Mouse (Mus musculus) right cerebral cortex, postnatal 36 days (tissue): Measurements from ENCODE around the gene Speg.

ENCODE experiments used
- DNase-seq, 2 experiments: peaks; one replicate each; pipeline ENCODE4 v3.0.0; 2022; ENCODE audit warnings: low spot score in 2 of 2, mixed read lengths in 1 of 2

Speg gene

GRCm38 (mm10) chr1:75393846-75394245 lies 18.7 kb downstream of the Speg start:
- no peak for DNase-seq

- no peak for DNase-seq
Measured at GRCm38 (mm10) chr1:75398761-75399402, 23.8 kb downstream of the Speg start.

- DNase-seq, result no peak
Measured at GRCm38 (mm10) chr1:75399755-75400492, 24.8 kb downstream of the Speg start.

GRCm38 (mm10) chr1:75400493-75401115 lies 25.5 kb downstream of the Speg start:
- no peak for DNase-seq

- DNase-seq, result no peak
Measured at GRCm38 (mm10) chr1:75405547-75405946, 30.4 kb downstream of the Speg start.

- no peak for DNase-seq
Measured at GRCm38 (mm10) chr1:75406173-75406572, 31.1 kb downstream of the Speg start.

GRCm38 (mm10) chr1:75407056-75407455 lies 32.0 kb downstream of the Speg start:
- DNase-seq, result no peak

GRCm38 (mm10) chr1:75408210-75408609 lies 33.1 kb downstream of the Speg start:
- DNase-seq, result no peak

GRCm38 (mm10) chr1:75409950-75410349 lies 34.9 kb downstream of the Speg start:
- DNase-seq, result no peak

- DNase-seq, result no peak
Measured at GRCm38 (mm10) chr1:75412196-75412595, 37.1 kb downstream of the Speg start.

GRCm38 (mm10) chr1:75413749-75414148 lies 38.7 kb downstream of the Speg start:
- no peak for DNase-seq

GRCm38 (mm10) chr1:75421794-75422193 lies 46.7 kb downstream of the Speg start:
- no peak for DNase-seq

- no peak for DNase-seq
Measured at GRCm38 (mm10) chr1:75422216-75422822, 47.2 kb downstream of the Speg start.

GRCm38 (mm10) chr1:75422823-75423471 lies 47.9 kb downstream of the Speg start:
- DNase-seq, result no peak

GRCm38 (mm10) chr1:75423780-75424390 lies 48.8 kb downstream of the Speg start:
- DNase-seq, result no peak

- no peak for DNase-seq
Measured at GRCm38 (mm10) chr1:75425796-75426471, 50.8 kb downstream of the Speg start.

GRCm38 (mm10) chr1:75435475-75436328 lies 60.6 kb downstream of the Speg start, which contains the start of gene Gmppa:
Gene Gmppa (plus strand): TSS chr1:75435930.
- DNase-seq, result peak; percentile 73 to 86

GRCm38 (mm10) chr1:75438782-75439181 lies 63.7 kb downstream of the Speg start:
- no peak for DNase-seq

- DNase-seq, result no peak
Measured at GRCm38 (mm10) chr1:75440661-75441060, 65.6 kb downstream of the Speg start.

- no peak for DNase-seq
Measured at GRCm38 (mm10) chr1:75441471-75441996, 66.4 kb downstream of the Speg start.
